Mouse (Mus musculus) C2C12 (cell line): ENCODE results near the gene Dyrk3.

ENCODE experiments used
- CEBPB ChIP-seq: IDR thresholded peaks from one replicate; pipeline ENCODE4 v1.6.1; 2011; ENCODE audit warnings: low read depth, mild to moderate bottlenecking, control low read depth, moderate library complexity
- CTCF ChIP-seq: IDR thresholded peaks from one replicate; pipeline ENCODE4 v1.5.1; 2011; ENCODE audit not compliant: control insufficient read depth, insufficient read depth, insufficient read length
- FOSL1 ChIP-seq: IDR thresholded peaks from one replicate; pipeline ENCODE4 v1.8.0; 2011; ENCODE audit warnings: mild to moderate bottlenecking, low read length; ENCODE audit not compliant: poor library complexity, insufficient read depth, severe bottlenecking
- MAX ChIP-seq: IDR thresholded peaks from one replicate; pipeline ENCODE4 v1.6.1; 2011; ENCODE audit warnings: mild to moderate bottlenecking, control low read depth
- MYOD1 ChIP-seq: IDR thresholded peaks from one replicate; pipeline ENCODE4 v1.6.1; 2011; ENCODE audit warnings: low read depth; ENCODE audit not compliant: control insufficient read depth, insufficient read length
- MYOG ChIP-seq: IDR thresholded peaks from one replicate; pipeline ENCODE4 v1.6.1; 2011; ENCODE audit not compliant: control insufficient read depth, insufficient read length; ENCODE audit errors: extremely low read depth
- USF1 ChIP-seq: IDR thresholded peaks from one replicate; pipeline ENCODE4 v1.6.1; 2011; ENCODE audit warnings: low read depth, mild to moderate bottlenecking, control low read depth, moderate library complexity

GRCm38 (mm10) chr1:131177249-131177648 lies 39.1 kb upstream of the Dyrk3 start:
- TF ChIP-seq USF1 (no peak), CTCF (no peak), MYOD1 (no peak), CEBPB (no peak), MAX (no peak), FOSL1 (no peak), MYOG (no peak)
